Mouse (Mus musculus): ENCODE data around the gene Arhgap10. TPM values are rescaled to one million over a fixed set of nuclear protein-coding genes. Genes with fewer than 3 reads are reported as not detected.
"Not testable (repeated sequence)": the region's sequence is repeated elsewhere in the genome, so short reads cannot be mapped to it uniquely, and the experiment has no call there.

The Arhgap10 gene
- total RNA-seq, 2 experiments from 2014 or later = 74.6 to 74.9 TPM

GRCm38 (mm10) chr8:77354189-77354588 is 163.6 kb downstream of the Arhgap10 start:
- no peak for DNase-seq (ENCODE audit: low spot score in 2 of 2)

- no peak for DNase-seq (ENCODE audit: low spot score in 2 of 2)
Observed at GRCm38 (mm10) chr8:77351177-77351860, 166.4 kb downstream of the Arhgap10 start.

DNA sequence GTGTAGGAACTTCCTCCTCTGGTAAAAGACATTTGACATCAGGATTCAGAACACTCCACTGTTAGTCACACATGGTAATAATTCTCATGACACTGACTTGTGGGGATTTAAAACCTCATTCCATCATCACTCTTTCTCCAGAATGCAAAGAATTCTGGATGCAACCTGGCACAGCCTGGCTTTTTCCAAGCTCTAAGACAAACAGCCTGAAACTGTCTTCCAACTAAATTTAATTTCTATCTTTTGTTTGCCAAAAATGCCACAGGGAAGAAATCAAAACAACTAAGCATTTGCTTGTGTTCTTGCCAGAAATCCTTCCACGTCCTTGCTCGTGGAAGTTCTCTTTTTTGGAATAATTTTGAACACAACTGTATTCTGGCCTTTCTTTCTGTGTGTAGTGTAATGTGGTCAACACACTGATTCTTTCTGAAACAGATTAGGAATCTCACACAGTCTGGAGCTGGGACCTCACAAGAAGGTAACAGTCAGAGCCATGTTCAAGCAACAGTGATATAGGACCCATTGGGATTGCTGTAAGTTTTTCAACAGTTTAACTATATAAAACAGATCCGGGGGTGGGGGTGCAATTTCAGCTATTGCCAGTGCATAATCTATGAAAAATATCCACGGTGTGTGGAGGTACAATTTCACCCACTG is 167.5 kb downstream of the Arhgap10 start:
- DNase-seq (ENCODE audit: low spot score in 2 of 2) = no peak

- DNase-seq (ENCODE audit: low spot score in 2 of 2) = no peak
Observed at GRCm38 (mm10) chr8:77343916-77344315, 173.8 kb downstream of the Arhgap10 start.

DNA sequence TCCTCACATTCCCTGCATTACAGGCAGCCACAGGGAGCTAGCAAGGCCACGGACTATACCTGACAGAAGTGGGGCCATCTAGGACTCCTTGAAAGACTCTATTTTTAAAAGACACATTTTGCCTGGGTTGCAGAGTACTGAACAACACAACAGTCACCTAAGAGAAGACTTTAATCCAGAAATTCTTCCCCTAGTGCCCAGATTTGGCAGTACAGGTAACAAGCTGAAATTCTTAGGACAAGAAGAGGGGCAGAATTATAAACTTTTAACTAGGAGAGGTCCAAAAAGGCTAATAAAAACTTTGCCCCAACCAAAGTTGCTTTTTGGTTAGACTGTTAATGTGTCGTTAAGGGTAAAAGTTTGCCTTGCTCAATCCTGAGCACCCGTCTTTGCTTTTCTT is 174.4 kb downstream of the Arhgap10 start:
- no peak for DNase-seq (ENCODE audit: low spot score in 2 of 2)

DNA sequence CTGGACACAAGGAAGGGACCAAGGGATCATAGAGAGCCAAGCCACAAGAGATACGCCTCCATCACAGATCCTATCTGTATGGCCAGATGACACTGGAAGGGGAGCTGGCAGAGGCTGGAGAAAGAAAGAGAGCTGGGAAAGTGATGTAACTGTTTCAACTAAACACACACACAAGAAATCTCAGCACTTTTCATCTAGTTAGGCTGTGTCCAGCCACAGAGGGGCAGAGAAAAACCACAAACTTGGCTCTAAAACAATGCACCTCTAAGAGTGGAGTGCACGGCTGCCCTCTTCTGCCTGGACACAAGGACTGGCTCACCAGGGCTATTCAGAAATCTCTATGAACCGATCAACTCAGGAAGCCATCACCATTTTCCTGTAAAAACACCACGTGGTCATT is 175.6 kb downstream of the Arhgap10 start:
- DNase-seq (ENCODE audit: low spot score in 2 of 2) = no peak

- DNase-seq (ENCODE audit: low spot score in 2 of 2) = no peak
Observed at GRCm38 (mm10) chr8:77341329-77341728, 176.4 kb downstream of the Arhgap10 start.

DNA sequence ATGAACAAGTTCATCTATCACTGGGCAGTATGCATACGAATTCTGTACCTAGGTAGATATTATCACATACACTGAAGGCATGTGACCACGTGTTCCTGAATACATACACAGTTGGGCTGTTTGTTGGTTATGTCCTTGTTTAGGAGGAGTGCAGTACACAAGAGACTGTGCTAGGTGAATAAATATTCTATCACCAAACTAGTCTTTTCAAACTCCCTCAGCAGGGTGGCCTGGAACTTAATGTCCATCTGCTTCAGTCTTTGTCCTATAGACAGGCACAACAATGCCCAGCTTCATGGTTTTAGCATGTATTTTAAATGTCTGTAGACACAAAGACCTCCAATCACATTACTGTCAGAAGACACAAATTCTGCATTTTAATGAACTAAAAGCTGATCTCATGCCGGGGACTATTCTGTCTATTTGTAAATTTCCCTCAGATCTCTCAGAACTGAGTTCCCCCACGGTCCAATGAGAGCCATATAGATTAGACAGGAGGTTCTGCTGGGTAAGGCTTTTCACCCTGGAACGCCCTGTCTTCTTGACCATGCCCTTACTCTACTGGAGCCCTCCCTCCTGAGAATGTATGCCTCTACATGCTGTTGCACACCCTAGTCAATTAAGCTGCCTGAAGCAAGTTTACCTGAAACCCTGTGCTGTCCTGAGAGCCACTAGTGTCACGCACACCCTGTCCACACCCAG is 177.6 kb downstream of the Arhgap10 start:
- DNase-seq (ENCODE audit: low spot score in 2 of 2) = no peak

DNA sequence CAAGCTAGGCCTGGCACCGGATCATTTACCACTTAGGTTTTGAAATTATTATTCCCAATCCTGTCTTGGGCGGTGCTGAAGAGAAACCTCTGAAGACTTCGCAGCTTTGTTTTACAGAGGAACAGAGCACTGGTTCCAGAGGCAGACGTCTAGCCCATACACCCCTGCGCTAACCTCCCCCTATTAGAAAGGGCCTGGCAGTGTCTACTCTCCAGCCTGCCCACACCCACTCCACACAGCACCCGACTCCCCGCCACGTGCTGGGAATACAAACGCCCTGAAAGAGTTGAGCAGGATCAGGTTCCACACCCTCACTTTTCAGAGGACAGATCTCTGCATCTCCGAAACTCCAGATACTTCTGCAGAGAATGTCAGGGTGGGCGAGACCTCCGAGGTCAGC is 180.5 kb downstream of the Arhgap10 start:
- no peak for DNase-seq (ENCODE audit: low spot score in 2 of 2)

- DNase-seq (ENCODE audit: low spot score in 2 of 2) = no peak
Observed at GRCm38 (mm10) chr8:77331180-77331579, 186.6 kb downstream of the Arhgap10 start.

DNA sequence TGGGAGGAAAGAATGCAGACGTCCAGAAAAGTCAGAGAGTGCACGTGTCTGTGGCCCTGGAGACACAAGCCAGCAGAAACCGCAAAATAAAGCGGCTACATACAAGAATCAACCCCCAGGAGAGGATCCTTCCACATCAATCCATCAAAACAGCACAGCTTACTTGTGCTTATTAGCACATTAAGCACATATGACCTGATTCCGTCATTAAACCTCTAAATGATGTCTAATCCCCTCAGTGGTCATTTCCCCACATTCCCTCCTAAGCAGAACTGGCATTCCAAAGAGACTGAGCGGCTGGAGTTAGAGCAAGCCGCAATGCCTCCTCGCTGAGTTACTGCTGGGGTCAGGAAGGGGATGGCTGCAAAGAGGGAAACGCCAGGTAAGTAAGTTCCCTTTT is 187.4 kb downstream of the Arhgap10 start:
- no peak for DNase-seq (ENCODE audit: low spot score in 2 of 2)

DNA sequence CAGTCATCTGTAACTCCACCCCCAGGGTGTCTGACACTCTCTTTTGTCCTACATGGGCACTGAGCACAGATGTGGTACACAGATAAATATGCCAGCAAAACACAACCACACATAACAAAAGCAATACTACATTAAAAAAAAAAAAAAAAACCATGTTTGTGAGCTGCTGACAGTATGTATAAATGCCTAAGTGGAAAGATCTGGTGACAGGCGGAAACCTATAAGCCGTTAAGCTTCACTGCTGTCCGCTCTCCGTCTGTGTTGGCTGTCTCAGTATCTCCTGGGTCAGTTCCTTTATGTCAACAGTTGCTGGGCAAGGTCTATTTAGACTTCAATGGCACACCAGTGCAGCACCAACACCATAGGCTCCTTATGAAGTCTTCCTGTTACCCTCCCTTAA is 188.0 kb downstream of the Arhgap10 start:
- no peak for DNase-seq (ENCODE audit: low spot score in 2 of 2)

- no peak for DNase-seq (ENCODE audit: low spot score in 2 of 2)
Observed at GRCm38 (mm10) chr8:77328473-77328872, 189.3 kb downstream of the Arhgap10 start.

DNA sequence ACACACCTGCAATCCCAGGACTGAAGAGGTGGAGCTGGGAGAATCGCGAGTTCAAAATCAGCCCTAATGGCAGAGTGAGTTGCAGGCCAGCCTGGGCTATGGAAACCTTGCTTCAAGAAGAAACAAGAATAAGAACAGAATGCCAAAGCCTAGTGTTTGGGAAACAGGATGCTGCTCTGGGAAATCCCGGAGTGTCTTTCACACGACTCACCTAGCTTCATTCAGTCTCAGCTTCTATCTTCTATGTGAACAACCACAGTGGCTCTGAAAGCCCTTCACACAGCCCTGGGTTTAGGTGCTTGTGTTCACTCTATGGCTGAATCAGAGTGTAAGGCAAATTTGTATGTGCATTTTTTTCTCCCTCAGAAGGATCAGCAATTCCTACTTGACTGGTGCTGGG is 190.4 kb downstream of the Arhgap10 start:
- DNase-seq (ENCODE audit: low spot score in 2 of 2) = no peak

DNA sequence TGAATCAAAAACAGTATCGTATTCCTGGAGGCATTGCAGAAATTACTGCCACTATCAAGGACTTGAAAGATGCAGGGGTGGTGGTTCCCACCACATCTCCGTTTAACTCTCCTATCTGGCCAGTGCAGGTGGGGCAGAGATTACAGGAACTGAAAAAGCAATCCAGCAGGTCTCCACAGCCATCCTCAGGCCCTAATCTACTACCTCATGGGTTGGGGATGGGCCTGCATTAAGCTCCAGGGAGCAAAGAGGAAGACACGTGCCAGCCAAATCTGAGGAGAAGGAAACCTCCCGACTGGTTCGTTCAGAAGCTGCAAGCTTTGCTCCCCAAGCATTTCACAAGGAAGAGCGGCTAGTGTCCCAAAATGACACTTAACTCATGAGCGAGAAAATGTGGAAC is 195.0 kb downstream of the Arhgap10 start:
- not testable (repeated sequence) for DNase-seq (ENCODE audit: low spot score in 2 of 2)

DNA sequence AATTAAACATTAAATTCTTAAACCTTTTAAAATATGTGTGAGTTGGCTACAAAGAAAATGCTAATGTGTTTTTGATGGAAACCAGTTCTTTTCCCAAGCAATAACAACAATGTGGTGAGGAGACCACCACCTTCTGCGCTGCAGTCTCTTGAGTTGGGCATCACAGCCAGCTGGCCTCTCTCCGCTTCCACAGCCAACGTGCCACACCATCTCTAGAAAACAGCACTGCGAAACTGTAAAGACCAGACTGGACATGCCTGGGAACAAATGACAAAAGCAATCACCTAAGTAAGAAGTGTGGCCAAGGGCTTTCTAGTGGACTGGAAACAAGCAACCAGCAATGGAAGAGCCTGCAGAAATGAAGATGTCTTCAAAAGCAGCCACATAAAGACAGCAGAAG is 195.9 kb downstream of the Arhgap10 start:
- no peak for DNase-seq (ENCODE audit: low spot score in 2 of 2)

DNA sequence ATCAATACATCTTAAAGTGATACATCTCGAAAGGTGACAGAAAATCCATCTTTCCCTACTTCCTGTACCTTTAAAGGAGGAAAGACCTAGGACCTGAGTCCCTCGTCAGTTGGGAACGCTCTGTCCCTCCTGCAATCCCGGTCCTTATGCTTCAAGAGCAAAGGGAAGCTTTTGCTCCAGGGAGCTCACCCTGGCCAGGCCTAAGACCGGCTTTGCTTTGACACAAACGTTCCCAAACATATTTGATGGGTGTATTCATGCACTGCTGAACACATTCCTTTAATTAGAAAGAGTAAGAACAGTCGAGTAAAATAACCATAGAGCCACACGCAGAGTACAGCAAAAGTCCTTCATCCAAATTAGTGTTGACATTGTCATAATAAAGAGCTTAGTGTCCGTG is 199.2 kb downstream of the Arhgap10 start:
- DNase-seq (ENCODE audit: low spot score in 2 of 2) = no peak

GRCm38 (mm10) chr8:77317771-77318170 is 200.0 kb downstream of the Arhgap10 start:
- DNase-seq (ENCODE audit: low spot score in 2 of 2) = no peak

DNA sequence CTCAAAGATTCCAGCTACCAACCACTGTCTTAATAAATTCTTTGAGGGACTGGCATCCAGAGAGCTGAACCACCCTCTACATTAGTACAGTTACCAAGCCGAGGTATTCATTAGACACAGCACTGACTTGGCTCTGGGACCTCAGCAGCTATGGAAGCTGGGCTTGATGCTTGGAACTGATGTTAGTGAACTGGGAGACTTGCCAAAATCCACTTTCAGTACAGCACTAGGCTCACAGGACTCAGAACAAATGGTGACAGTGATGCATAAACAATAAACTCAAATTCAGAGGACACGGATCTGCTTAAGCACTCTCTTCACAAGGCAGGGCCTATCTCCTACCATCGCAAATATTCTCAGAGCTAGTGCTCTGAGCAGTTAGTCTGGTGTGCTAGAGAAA is 204.8 kb downstream of the Arhgap10 start:
- DNase-seq (ENCODE audit: low spot score in 2 of 2) = no peak

- no peak for DNase-seq (ENCODE audit: low spot score in 2 of 2)
Observed at GRCm38 (mm10) chr8:77311762-77312161, 206.0 kb downstream of the Arhgap10 start.

- DNase-seq (ENCODE audit: low spot score in 2 of 2) = no peak
Observed at GRCm38 (mm10) chr8:77310541-77310940, 207.2 kb downstream of the Arhgap10 start.

DNA sequence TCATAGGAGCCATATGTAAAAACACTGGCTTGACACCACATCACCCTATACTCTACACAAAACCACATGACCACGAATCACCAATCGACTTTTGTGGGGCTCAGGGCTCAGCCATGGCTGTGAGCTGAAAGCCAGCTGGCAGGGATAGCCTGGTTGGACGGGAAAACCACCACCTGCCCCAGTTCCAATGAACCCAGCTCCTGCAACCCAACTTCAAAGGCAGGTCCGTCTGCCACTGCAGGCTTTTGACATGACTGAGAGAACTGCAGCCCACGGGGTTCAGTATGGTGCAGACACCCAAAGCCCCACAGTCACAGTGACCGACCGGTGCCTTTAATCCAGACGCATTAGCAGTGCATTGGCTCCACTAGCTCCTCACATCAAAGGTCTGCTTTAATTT is 207.7 kb downstream of the Arhgap10 start:
- DNase-seq (ENCODE audit: low spot score in 2 of 2) = no peak
